Mouse (Mus musculus) small intestine, adult 2 months (tissue): ENCODE data around the gene Wdr60.

Experiments used
- CTCF ChIP-seq: fragments of 200-500 bp; IDR thresholded peaks from 2 replicates; pipeline ENCODE4 v1.5.1; 2012; ENCODE audit warnings: low read depth, mild to moderate bottlenecking, control low read depth, inconsistent platforms, low read length, moderate library complexity, mixed read lengths; ENCODE audit not compliant: insufficient replicate concordance, insufficient read length; ENCODE audit errors: extremely low read depth
- POLR2A ChIP-seq: fragments of 200-500 bp; IDR thresholded peaks from 2 replicates; pipeline ENCODE4 v1.6.1; 2012; ENCODE audit warnings: low read depth, mild to moderate bottlenecking, control low read depth, inconsistent platforms, low read length, moderate library complexity

GRCm38 (mm10) chr12:116198791-116199190 lies 64.0 kb downstream of the Wdr60 start:
- no peak for TF ChIP-seq CTCF
- no peak for TF ChIP-seq POLR2A
